Mouse (Mus musculus): Measurements from ENCODE around the gene Olfr553. TPM values are rescaled to one million over a fixed set of nuclear protein-coding genes. Genes with fewer than 3 reads are reported as not detected.

Olfr553 gene
- polyA plus RNA-seq, 1 experiment from 2014 or later: not detected

DNA sequence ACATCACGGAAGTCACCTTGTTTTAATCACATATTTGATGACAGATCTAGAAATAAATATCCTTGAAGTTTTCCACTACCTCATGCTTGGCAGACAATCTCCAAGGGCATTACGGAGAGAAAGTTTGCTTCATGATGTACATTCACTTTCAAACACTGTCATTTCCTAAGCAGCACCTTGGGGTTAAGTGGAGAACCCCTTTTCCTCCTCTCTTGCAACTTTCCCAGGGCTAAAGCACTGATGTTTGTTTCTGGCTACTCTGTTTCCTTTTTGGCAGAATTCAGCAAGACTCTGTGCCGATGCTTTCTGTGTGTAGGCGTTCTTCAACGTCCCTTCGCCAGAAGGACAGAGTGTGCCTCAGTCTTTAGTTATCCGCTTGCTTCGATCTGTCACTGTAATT, 46.9 kb downstream of the Olfr553 start, which contains the start of gene Olfr550:
TSS of gene Olfr550 (plus strand) at position 301 of the 400 bp plus-strand sequence.
- H3K27me3 ChIP-seq (replicated peaks; ENCODE audit: low read depth, poor library complexity, severe bottlenecking): no peaks in the 10 kb centered on the region
- no peak within 1 kb of the TSS for H3K4me3 ChIP-seq
- H3K9me3 ChIP-seq: no peaks in the 10 kb centered on the region
- no peak for DNase-seq (ENCODE audit: low spot score)
- no peaks in the 10 kb centered on the region for H3K36me3 ChIP-seq (replicated peaks)
- WGBS: 92% methylated on average over 8 of the region's 8 CpGs
- H3K27ac ChIP-seq (replicated peaks): no peak within 1 kb of the TSS
- H3K4me1 ChIP-seq: no peaks in the 10 kb centered on the region

DNA sequence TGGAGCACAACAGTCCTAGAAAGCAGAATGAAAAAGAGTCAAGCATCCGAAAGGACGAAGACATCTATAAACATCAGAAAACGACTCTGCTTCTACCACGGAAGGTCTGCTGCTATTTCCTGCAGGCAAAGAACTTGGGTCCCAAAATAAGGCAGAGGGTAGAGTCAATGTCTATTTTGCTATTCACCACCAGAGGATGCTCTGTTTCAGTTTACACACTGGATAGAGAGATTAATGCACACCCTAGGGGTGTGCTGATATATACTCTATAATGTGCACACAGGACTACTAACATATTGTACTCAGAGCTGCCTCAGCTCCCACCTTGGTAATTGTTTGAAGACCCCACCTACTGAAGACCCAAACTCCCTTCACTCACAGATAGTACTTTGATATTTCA, 51.8 kb downstream of the Olfr553 start:
- Histone ChIP-seq H3K27me3 (replicated peaks; ENCODE audit: low read depth, poor library complexity, severe bottlenecking) (no peaks in the 10 kb centered on the region), H3K9me3 (no peaks in the 10 kb centered on the region), H3K27ac (replicated peaks) (no peak overlapping the region), H3K36me3 (replicated peaks) (no peaks in the 10 kb centered on the region), H3K4me3 (no peak overlapping the region), H3K4me1 (peaks cover 9% of the 10 kb centered on the region; the same call in 1 of the 2 replicates)
- no peak for DNase-seq (ENCODE audit: low spot score)
- WGBS: 92% methylated on average over 4 of the region's 4 CpGs

DNA sequence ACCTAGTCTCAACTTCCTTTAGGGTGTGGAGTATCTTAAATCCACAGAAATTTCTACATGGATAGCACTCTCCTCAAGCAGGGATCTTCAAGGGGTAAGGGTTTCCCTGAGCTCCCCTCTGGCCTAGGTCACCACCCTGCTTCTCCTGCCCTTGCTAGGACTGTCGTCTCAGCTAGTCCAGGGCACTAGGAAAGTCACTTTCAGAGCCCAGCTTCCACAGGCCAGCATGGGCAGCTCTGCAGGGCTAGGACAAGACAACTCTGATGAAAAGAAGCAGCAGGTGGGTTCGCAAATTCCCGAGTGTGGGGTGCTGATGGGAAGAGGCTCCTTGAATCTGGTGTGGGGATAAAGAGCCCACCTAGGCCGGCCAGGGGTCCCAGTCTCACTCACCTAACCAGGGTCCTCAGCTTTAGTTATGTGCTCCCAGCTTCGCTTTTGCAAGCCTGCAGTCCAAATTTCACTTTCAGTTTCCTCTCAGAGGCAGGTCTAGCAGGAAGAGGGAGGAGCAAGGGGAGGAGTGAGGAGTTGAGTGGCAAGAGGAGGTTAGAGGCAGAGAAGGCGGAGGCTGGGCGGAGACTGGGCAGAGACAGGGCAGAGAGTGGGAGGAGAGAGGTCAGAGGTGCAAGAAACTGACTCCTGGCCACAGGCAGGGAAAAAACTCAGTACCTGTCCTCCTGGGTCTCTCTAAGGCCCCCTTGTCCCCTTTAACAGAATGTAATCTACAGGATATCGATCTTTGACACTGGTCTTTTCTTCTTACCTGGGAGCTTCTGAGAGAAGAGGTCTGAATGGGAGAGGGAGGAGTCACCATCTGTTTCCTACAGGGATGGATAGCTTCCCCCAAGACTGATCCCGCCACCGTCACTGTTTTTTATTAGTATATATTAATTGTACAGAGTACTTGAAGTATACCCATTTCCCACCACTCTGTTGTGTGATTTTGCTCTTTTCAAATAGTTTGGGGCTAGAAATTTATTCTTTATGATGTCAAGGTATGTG, 52.7 kb downstream of the Olfr553 start, which contains the start of gene Trim21:
TSS of gene Trim21 (minus strand) at position 488 of the 999 bp plus-strand sequence.
- Histone ChIP-seq H3K4me3 (peak within 1 kb of the TSS; percentile 59), H3K27me3 (replicated peaks; ENCODE audit: low read depth, poor library complexity, severe bottlenecking) (no peaks in the 10 kb centered on the region), H3K27ac (replicated peaks) (peak within 1 kb of the TSS; percentile 70), H3K36me3 (replicated peaks) (no peaks in the 10 kb centered on the region), H3K4me1 (peaks cover 9% of the 10 kb centered on the region; the same call in 1 of the 2 replicates), H3K9me3 (no peaks in the 10 kb centered on the region)
- DNase-seq (ENCODE audit: low spot score): peak; percentile 77
- 21% methylated on average over 10 of the region's 10 CpGs for WGBS

Other genes with a start within 250 kb of the Olfr553 start
- 267 and 280 TPM in 2 replicates for gene Rrm1, start 176.5 kb downstream of the Olfr553 start, polyA plus RNA-seq (2016; fragmentation: Nextera tagmentation; extraction: Ambion mirVana)
- gene Olfr543, start 136.5 kb downstream of the Olfr553 start, polyA plus RNA-seq (2016; fragmentation: Nextera tagmentation; extraction: Ambion mirVana): 0.55 and 0.58 TPM in 2 replicates
- 0.10 and 0.13 TPM in 2 replicates for gene Olfr544, start 129.9 kb downstream of the Olfr553 start, polyA plus RNA-seq (2016; fragmentation: Nextera tagmentation; extraction: Ambion mirVana)
- 0.05 and 0.24 TPM in 2 replicates for gene Olfr545, start 118.6 kb downstream of the Olfr553 start, polyA plus RNA-seq (2016; fragmentation: Nextera tagmentation; extraction: Ambion mirVana)
- gene Olfr547, start 83.5 kb downstream of the Olfr553 start, polyA plus RNA-seq (2016; fragmentation: Nextera tagmentation; extraction: Ambion mirVana): not detected in 2 replicates
- gene Olfr548-ps1, start 77.3 kb downstream of the Olfr553 start, polyA plus RNA-seq (2016; fragmentation: Nextera tagmentation; extraction: Ambion mirVana): not detected in 2 replicates
- not detected in 2 replicates for gene Olfr549, start 68.3 kb downstream of the Olfr553 start, polyA plus RNA-seq (2016; fragmentation: Nextera tagmentation; extraction: Ambion mirVana)
- gene Trim21, start 52.7 kb downstream of the Olfr553 start, polyA plus RNA-seq (2016; fragmentation: Nextera tagmentation; extraction: Ambion mirVana): 0.24 and 0.54 TPM in 2 replicates
- not detected in 2 replicates for gene Olfr550, start 46.8 kb downstream of the Olfr553 start, polyA plus RNA-seq (2016; fragmentation: Nextera tagmentation; extraction: Ambion mirVana)
- not detected in 2 replicates for gene Olfr551, start 26.3 kb downstream of the Olfr553 start, polyA plus RNA-seq (2016; fragmentation: Nextera tagmentation; extraction: Ambion mirVana)
- not detected in 2 replicates for gene Olfr552, start 20.4 kb downstream of the Olfr553 start, polyA plus RNA-seq (2016; fragmentation: Nextera tagmentation; extraction: Ambion mirVana)
- not detected in 2 replicates for gene Olfr554, start 20.2 kb upstream of the Olfr553 start, polyA plus RNA-seq (2016; fragmentation: Nextera tagmentation; extraction: Ambion mirVana)
- gene Olfr555, start 40.6 kb upstream of the Olfr553 start, polyA plus RNA-seq (2016; fragmentation: Nextera tagmentation; extraction: Ambion mirVana): not detected in 2 replicates
- not detected in 2 replicates for gene Olfr556, start 46.7 kb upstream of the Olfr553 start, polyA plus RNA-seq (2016; fragmentation: Nextera tagmentation; extraction: Ambion mirVana)
- gene Trim68, start 69.1 kb upstream of the Olfr553 start, polyA plus RNA-seq (2016; fragmentation: Nextera tagmentation; extraction: Ambion mirVana): 10.9 and 13.2 TPM in 2 replicates
- gene Olfr557, start 77.7 kb upstream of the Olfr553 start, polyA plus RNA-seq (2016; fragmentation: Nextera tagmentation; extraction: Ambion mirVana): not detected in 2 replicates
- gene Olfr558, start 84.0 kb upstream of the Olfr553 start, polyA plus RNA-seq (2016; fragmentation: Nextera tagmentation; extraction: Ambion mirVana): 0.09 TPM in 1 of 2 replicates, not detected in the other
- not detected in 2 replicates for gene Olfr33, start 100.9 kb upstream of the Olfr553 start, polyA plus RNA-seq (2016; fragmentation: Nextera tagmentation; extraction: Ambion mirVana)
- gene Olfr559, start 109.3 kb upstream of the Olfr553 start, polyA plus RNA-seq (2016; fragmentation: Nextera tagmentation; extraction: Ambion mirVana): not detected in 2 replicates
- gene Olfr560, start 141.1 kb upstream of the Olfr553 start, polyA plus RNA-seq (2016; fragmentation: Nextera tagmentation; extraction: Ambion mirVana): not detected in 2 replicates
- gene Olfr78, start 141.3 kb upstream of the Olfr553 start, polyA plus RNA-seq (2016; fragmentation: Nextera tagmentation; extraction: Ambion mirVana): not detected in 2 replicates
- not detected in 2 replicates for gene Olfr561, start 153.0 kb upstream of the Olfr553 start, polyA plus RNA-seq (2016; fragmentation: Nextera tagmentation; extraction: Ambion mirVana)
- not detected in 2 replicates for gene Olfr564, start 185.3 kb upstream of the Olfr553 start, polyA plus RNA-seq (2016; fragmentation: Nextera tagmentation; extraction: Ambion mirVana)
- not detected in 2 replicates for gene Olfr566, start 240.5 kb upstream of the Olfr553 start, polyA plus RNA-seq (2016; fragmentation: Nextera tagmentation; extraction: Ambion mirVana)